ENCODE assay signal across 8 mouse cellular contexts in the genomic region with DNA sequence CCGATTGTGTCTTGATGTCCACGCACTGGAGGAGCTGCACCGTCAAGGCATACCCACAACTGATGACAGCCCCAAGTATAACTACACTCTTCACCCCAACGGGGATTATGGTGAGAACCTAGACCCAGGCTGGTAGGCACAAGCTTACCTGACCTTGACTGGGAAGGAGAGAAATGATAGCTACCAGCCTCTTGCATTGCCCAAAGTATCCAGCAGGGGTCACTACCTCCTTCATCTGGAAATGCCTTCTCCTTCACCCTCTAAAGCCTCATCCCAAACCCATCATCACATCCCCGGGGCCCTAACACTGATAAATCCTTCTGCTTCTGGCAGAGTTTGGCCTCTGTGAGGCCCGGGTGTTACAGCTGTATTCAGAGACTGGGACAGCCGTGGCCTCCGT. TPM values are rescaled to one million over a fixed set of nuclear protein-coding genes. Genes with fewer than 3 reads are reported as not detected.
A peak's percentile ranks its signal among the peaks of the same experiment; 100 is the strongest.
DNase-seq lines count a peak whose midpoint lies in the region; ATAC-seq and TF ChIP-seq lines count a peak whose summit lies in the region.

No protein-coding gene starts in this region.

- no peak for TF ChIP-seq POLR2A in thymus, adult 2 months (IDR thresholded peaks at IDR 0.05; ENCODE audit: control insufficient read depth, extremely low read depth, insufficient read depth, low read length, poor library complexity)

- H3K4me1 ChIP-seq in neural tube, embryonic 15.5 days: peaks cover 3% of the 10 kb centered on the region
- no peaks in the 10 kb centered on the region for H3K4me1 ChIP-seq in thymus, adult 2 months (replicated peaks; ENCODE audit: control insufficient read depth, insufficient read depth, low read length)

- H3K27me3 ChIP-seq in neural tube, embryonic 15.5 days (replicated peaks): no peaks in the 10 kb centered on the region
- no peaks in the 10 kb centered on the region for H3K27me3 ChIP-seq in thymus, adult 2 months (ENCODE audit: control insufficient read depth, insufficient read depth, low read length)

- no peak for TF ChIP-seq CTCF in thymus, adult 2 months (IDR thresholded peaks at IDR 0.05; ENCODE audit: borderline replicate concordance, control insufficient read depth, extremely low read depth, insufficient read depth, low read length, poor library complexity)

- no peak overlapping the region for H3K4me3 ChIP-seq in neural tube, embryonic 15.5 days (replicated peaks)
- H3K4me3 ChIP-seq in thymus, adult 2 months (ENCODE audit: control insufficient read depth, insufficient read depth, low read length): no peak overlapping the region

- H3K36me3 ChIP-seq in neural tube, embryonic 15.5 days: peaks cover 23% of the 10 kb centered on the region
- H3K36me3 ChIP-seq in thymus, adult 2 months (ENCODE audit: control insufficient read depth, insufficient read depth, low read length): peaks cover 29% of the 10 kb centered on the region

- no peak overlapping the region for H3K9ac ChIP-seq in neural tube, embryonic 15.5 days (replicated peaks)

- no peak overlapping the region for H3K27ac ChIP-seq in neural tube, embryonic 15.5 days (replicated peaks)
- H3K27ac ChIP-seq in thymus, adult 2 months (ENCODE audit: control insufficient read depth, insufficient read depth, low read length): no peak overlapping the region

- DNase-seq in adrenal gland, postnatal 14 days: peak; percentile 83
- peak; percentile 72 for DNase-seq in embryo, embryonic 9.5 days (ENCODE audit: extremely low spot score)
- peak; percentile 31 to 63 for DNase-seq in heart, adult 9 months (ENCODE audit: low spot score in 2 of 2)
- peak; percentile 55 to 89 for DNase-seq in kidney, postnatal 36 days
- peak; percentile 59 to 61 for DNase-seq in lung, adult 18-20 months
- peak; percentile 79 for DNase-seq in thymus, adult 2 months

- 52% methylated on average over 8 of the region's 8 CpGs for WGBS in neural tube, embryonic 15.5 days
- WGBS in thymus, adult 2 months: 64% methylated on average over 8 of the region's 8 CpGs

- ATAC-seq in CD4-positive, CD25-positive, alpha-beta regulatory T cell, adult 4 months: peak; percentile 67
- ATAC-seq in neural tube, embryonic 15.5 days (ENCODE audit: low FRiP score): peak; percentile 40

- no peak overlapping the region for H3K4me2 ChIP-seq in neural tube, embryonic 15.5 days

- no peaks in the 10 kb centered on the region for H3K9me3 ChIP-seq in neural tube, embryonic 15.5 days (replicated peaks)

RNA-seq across cellular contexts. Expression of gene Tcte1, which starts 6.7 kb away (rescaled TPM):
- polyA plus RNA-seq in CD4-positive, CD25-positive, alpha-beta regulatory T cell, adult 4 months (2017; shearing (Covaris generic)): not detected
- total RNA-seq in adrenal gland, postnatal 14 days (2021): not detected in 2 replicates
- 2.9 and 3.6 TPM in 2 replicates for polyA plus RNA-seq in neural tube, embryonic 15.5 days (2015; fragmentation: Nextera tagmentation; extraction: Ambion mirVana)
- 0.87 and 1.2 TPM in 2 replicates for polyA plus RNA-seq in thymus, adult 2 months (2012; rRNA removed)

RNA-seq across cellular contexts. Expression of gene Aars2, which starts 9.8 kb away (rescaled TPM):
- 1 to 10 TPM; 2.4 to 5.1 TPM for polyA plus RNA-seq in CD4-positive, CD25-positive, alpha-beta regulatory T cell, adult 4 months (2017; shearing (Covaris generic))
- 17.2 and 18.7 TPM in 2 replicates for total RNA-seq in adrenal gland, postnatal 14 days (2021)
- 18.0 and 19.4 TPM in 2 replicates for polyA plus RNA-seq in neural tube, embryonic 15.5 days (2015; fragmentation: Nextera tagmentation; extraction: Ambion mirVana)
- 70.9 and 78.7 TPM in 2 replicates for polyA plus RNA-seq in thymus, adult 2 months (2012; rRNA removed)

RNA-seq across cellular contexts. Expression of gene Tmem151b, which starts 33.0 kb away (rescaled TPM):
- under 1 TPM; 0.15 to 0.35 TPM for polyA plus RNA-seq in CD4-positive, CD25-positive, alpha-beta regulatory T cell, adult 4 months (2017; shearing (Covaris generic))
- 0.33 and 1.6 TPM in 2 replicates for total RNA-seq in adrenal gland, postnatal 14 days (2021)
- 21.2 and 25.6 TPM in 2 replicates for polyA plus RNA-seq in neural tube, embryonic 15.5 days (2015; fragmentation: Nextera tagmentation; extraction: Ambion mirVana)
- 44.6 and 65.5 TPM in 2 replicates for polyA plus RNA-seq in thymus, adult 2 months (2012; rRNA removed)

RNA-seq across cellular contexts. Expression of gene Nfkbie, which starts 39.0 kb away (rescaled TPM):
- polyA plus RNA-seq in CD4-positive, CD25-positive, alpha-beta regulatory T cell, adult 4 months (2017; shearing (Covaris generic)): 10 to 100 TPM; 33.1 to 48.1 TPM
- 3.6 and 8.7 TPM in 2 replicates for total RNA-seq in adrenal gland, postnatal 14 days (2021)
- 4.8 and 10.1 TPM in 2 replicates for polyA plus RNA-seq in neural tube, embryonic 15.5 days (2015; fragmentation: Nextera tagmentation; extraction: Ambion mirVana)
- 64.5 and 77.4 TPM in 2 replicates for polyA plus RNA-seq in thymus, adult 2 months (2012; rRNA removed)

RNA-seq across cellular contexts. Expression of gene Spats1, which starts 41.3 kb away (rescaled TPM):
- polyA plus RNA-seq in CD4-positive, CD25-positive, alpha-beta regulatory T cell, adult 4 months (2017; shearing (Covaris generic)): 1 to 10 TPM; 1.1 TPM
- total RNA-seq in adrenal gland, postnatal 14 days (2021): not detected in 2 replicates
- 2.1 and 2.9 TPM in 2 replicates for polyA plus RNA-seq in neural tube, embryonic 15.5 days (2015; fragmentation: Nextera tagmentation; extraction: Ambion mirVana)
- polyA plus RNA-seq in thymus, adult 2 months (2012; rRNA removed): 0.06 and 0.30 TPM in 2 replicates

Comparison
In these comparisons a context has a peak if more than half of its experiments do, and no peak if none do; other contexts are left out.
1. RNA of gene Tmem151b, which starts 33.0 kb away (polyA plus RNA-seq): 44.6 to 65.5 TPM in thymus, adult 2 months and 21.2 to 25.6 TPM in neural tube, embryonic 15.5 days; 0.15 to 0.35 TPM in CD4-positive, CD25-positive, alpha-beta regulatory T cell, adult 4 months; every median in the first group is over 10 times any median in the second.
2. Peak in every context shown above with its lines, with median percentiles within 50 percentile points of each other: DNase-seq.